Mouse (Mus musculus) E14TG2a.4 (cell line): Measurements from ENCODE around the gene Kctd15.
A peak's percentile ranks its signal among the peaks of the same experiment; 100 is the strongest.

ENCODE experiments used
- H3K27me3 ChIP-seq: 2 replicates; pipeline ENCODE4 v1.6.1; 2014; ENCODE audit warnings: low read length, control low read depth; ENCODE audit not compliant: insufficient read depth
- H3K36me3 ChIP-seq: 2 replicates; pipeline ENCODE4 v1.6.1; 2014; ENCODE audit warnings: low read length, control low read depth; ENCODE audit not compliant: insufficient read depth
- H3K4me1 ChIP-seq: replicated peaks from 2 replicates; pipeline ENCODE4 v1.6.1; 2014; ENCODE audit warnings: low read depth, low read length, control low read depth
- H3K4me3 ChIP-seq: replicated peaks from 2 replicates; pipeline ENCODE4 v1.5.1; 2014; ENCODE audit warnings: mild to moderate bottlenecking, low read length
- H3K9me3 ChIP-seq: 2 replicates; pipeline ENCODE4 v1.6.1; 2014; ENCODE audit warnings: low read length, control low read depth
- CTCF ChIP-seq: conservative IDR thresholded peaks from 2 replicates; pipeline ENCODE4 v1.5.1; 2014; ENCODE audit warnings: low read length
- NANOG ChIP-seq: IDR thresholded peaks from 2 replicates; pipeline ENCODE4 v1.6.1; 2014; ENCODE audit warnings: borderline replicate concordance, low read length, mixed read lengths
- POU5F1 ChIP-seq: IDR thresholded peaks from 2 replicates; pipeline ENCODE4 v1.6.1; 2014; ENCODE audit warnings: low read length, borderline replicate concordance

Gene Kctd15

GRCm38 (mm10) chr7:34596531-34597235 is 59.8 kb downstream of the Kctd15 start:
- Histone ChIP-seq H3K27me3 (no peaks in the 10 kb centered on the region), H3K9me3 (no peaks in the 10 kb centered on the region), H3K4me3 (peak overlapping the region; percentile 4; the same call in 1 of the 2 replicates), H3K4me1 (peaks cover 72% of the 10 kb centered on the region), H3K36me3 (no peaks in the 10 kb centered on the region)
- TF ChIP-seq POU5F1, result no peak
- no peak for TF ChIP-seq CTCF
- TF ChIP-seq NANOG, result no peak

DNA sequence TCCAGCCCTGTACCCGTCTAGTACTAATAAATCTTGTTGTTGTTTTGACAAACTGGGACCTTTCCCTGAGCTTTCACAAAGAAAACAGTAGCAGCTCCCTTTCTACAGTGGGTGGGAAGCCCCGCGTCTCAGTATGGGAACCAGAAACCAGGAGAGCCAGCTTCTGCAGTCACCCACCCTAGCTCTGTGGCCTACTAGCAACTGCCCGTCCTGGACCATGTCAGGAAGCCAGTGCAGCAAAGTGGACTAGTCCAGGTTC is 61.3 kb downstream of the Kctd15 start:
- TF ChIP-seq POU5F1, result no peak
- no peak for TF ChIP-seq CTCF
- TF ChIP-seq NANOG, result no peak
- Histone ChIP-seq H3K36me3 (no peaks in the 10 kb centered on the region), H3K4me3 (no peak overlapping the region), H3K9me3 (no peaks in the 10 kb centered on the region), H3K4me1 (peaks cover 81% of the 10 kb centered on the region), H3K27me3 (no peaks in the 10 kb centered on the region)

GRCm38 (mm10) chr7:34594501-34595306 is 61.8 kb downstream of the Kctd15 start:
- no peaks in the 10 kb centered on the region for H3K36me3 ChIP-seq
- peak overlapping the region; percentile 49; the same call in 1 of the 2 replicates for H3K4me3 ChIP-seq
- no peak for TF ChIP-seq NANOG
- no peak for TF ChIP-seq POU5F1
- no peak for TF ChIP-seq CTCF
- H3K4me1 ChIP-seq, result peaks cover 77% of the 10 kb centered on the region
- no peaks in the 10 kb centered on the region for H3K9me3 ChIP-seq
- H3K27me3 ChIP-seq, result no peaks in the 10 kb centered on the region

DNA sequence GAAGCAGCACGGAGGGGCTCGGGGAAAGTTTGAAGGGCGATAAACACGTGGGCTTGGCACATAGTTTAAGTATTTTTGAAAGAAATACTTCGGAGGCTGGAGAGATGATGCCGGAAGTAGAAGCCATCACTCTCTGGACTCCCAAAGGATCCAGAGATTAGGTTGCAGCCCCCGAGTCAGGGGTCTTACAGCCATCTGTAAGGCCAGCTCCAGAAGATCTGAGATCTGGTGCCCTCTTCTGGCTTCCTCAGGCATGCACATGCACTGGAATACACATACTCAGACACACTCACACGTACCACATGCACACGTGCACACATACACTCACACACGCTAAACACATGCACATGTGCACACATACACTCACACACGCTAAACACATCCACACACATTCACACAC is 65.8 kb downstream of the Kctd15 start:
- Histone ChIP-seq H3K4me1 (peaks cover 39% of the 10 kb centered on the region), H3K27me3 (0 out of 2 replicates have a peak, but pooled peaks cover 6% of the 10 kb centered on the region), H3K4me3 (peak overlapping the region; percentile 30), H3K36me3 (no peaks in the 10 kb centered on the region), H3K9me3 (peaks cover 20% of the 10 kb centered on the region)
- peak; percentile 41 for TF ChIP-seq CTCF
- TF ChIP-seq POU5F1, result no peak
